Mouse (Mus musculus): ENCODE data around the gene Ctnnd2.

- no peak for TF ChIP-seq CTCF (IDR thresholded peaks at IDR 0.05; ENCODE audit: low read depth, low read length)
- no peak for TF ChIP-seq TAL1 (conservative IDR thresholded peaks at IDR 0.05; ENCODE audit: low read depth, low read length)
- TF ChIP-seq GATA1 (IDR thresholded peaks at IDR 0.05; ENCODE audit: borderline replicate concordance, low read length): no peak
- TF ChIP-seq POLR2AphosphoS5 (IDR thresholded peaks at IDR 0.05; ENCODE audit: insufficient replicate concordance, low read depth, low read length): no peak
- no peak for TF ChIP-seq GATA2 (IDR thresholded peaks at IDR 0.05; ENCODE audit: borderline replicate concordance, low read depth, low read length)
These were observed 461.5 kb downstream of the Ctnnd2 start for GRCm38 (mm10) chr15:30633917-30634316.
